Mouse (Mus musculus) MEL (cell line): Measurements from ENCODE around the gene Atl2. TPM values are rescaled to one million over a fixed set of nuclear protein-coding genes. Genes with fewer than 3 reads are reported as not detected.
A peak's percentile ranks its signal among the peaks of the same experiment; 100 is the strongest.

Experiments used
- DNase-seq: peaks from one replicate; pipeline ENCODE4 v3.0.0; 2011; ENCODE audit warnings: low read depth, low spot score
- H3K27ac ChIP-seq: 2 replicates; pipeline ENCODE4 v1.5.1; 2012; ENCODE audit warnings: low read depth, mild to moderate bottlenecking, control low read depth, low read length, moderate library complexity; ENCODE audit not compliant: control insufficient read depth
- H3K27me3 ChIP-seq, 2 experiments: fragments of 150-350 bp in 1 of 2; sonication (generic) in 1 of 2; 2 replicates each; pipeline ENCODE4 v1.6.1; 2012; ENCODE audit warnings: low read length in 2 of 2, mild to moderate bottlenecking in 2 of 2, improper control_type of control experiment in 1 of 2, moderate library complexity in 1 of 2; ENCODE audit not compliant: insufficient read depth in 2 of 2, control insufficient read depth in 1 of 2
- H3K36me3 ChIP-seq, 2 experiments: 2 replicates each; pipeline ENCODE4 v1.6.1; 2012 to 2014; ENCODE audit warnings: low read length in 2 of 2, improper control_type of control experiment in 1 of 2, inconsistent platforms in 1 of 2, mild to moderate bottlenecking in 1 of 2; ENCODE audit not compliant: insufficient read depth in 2 of 2, control insufficient read depth in 1 of 2
- H3K4me1 ChIP-seq, 2 experiments: fragments of 150-350 bp in 1 of 2; sonication (generic) in 1 of 2; 2 replicates each; pipeline ENCODE4 v1.6.1; 2012; ENCODE audit warnings: low read length in 2 of 2, improper control_type of control experiment in 1 of 2, mild to moderate bottlenecking in 1 of 2; ENCODE audit not compliant: insufficient read depth in 2 of 2, control insufficient read depth in 1 of 2
- H3K4me3 ChIP-seq, 2 experiments: fragments of 150-350 bp in 1 of 2; sonication (generic) in 1 of 2; 2 replicates each; pipeline ENCODE4 v1.5.1; 2012; ENCODE audit warnings: low read depth in 2 of 2, low read length in 2 of 2, mild to moderate bottlenecking in 2 of 2, moderate library complexity in 2 of 2, control low read depth in 1 of 2, improper control_type of control experiment in 1 of 2; ENCODE audit not compliant: control insufficient read depth in 1 of 2, insufficient read depth in 1 of 2
- H3K79me2 ChIP-seq: 2 replicates; pipeline ENCODE4 v1.6.1; 2012; ENCODE audit warnings: mild to moderate bottlenecking, low read length, moderate library complexity; ENCODE audit not compliant: control insufficient read depth, poor library complexity, insufficient read depth
- H3K9ac ChIP-seq: 2 replicates; pipeline ENCODE4 v1.6.1; 2012; ENCODE audit warnings: low read depth, mild to moderate bottlenecking, control low read depth, low read length, moderate library complexity; ENCODE audit not compliant: control insufficient read depth, poor library complexity, severe bottlenecking
- H3K9me3 ChIP-seq: fragments of 150-350 bp; sonication (generic); replicated peaks from 2 replicates; pipeline ENCODE4 v1.6.1; 2012; ENCODE audit warnings: mild to moderate bottlenecking, low read length, improper control_type of control experiment, moderate library complexity; ENCODE audit not compliant: insufficient read depth
- BHLHE40 ChIP-seq: IDR thresholded peaks from 2 replicates; pipeline ENCODE4 v1.6.1; 2012; ENCODE audit warnings: low read depth, mild to moderate bottlenecking, inconsistent platforms, low read length, improper control_type of control experiment, borderline replicate concordance
- CHD2 ChIP-seq: IDR thresholded peaks from 2 replicates; pipeline ENCODE4 v1.6.1; 2011; ENCODE audit warnings: low read length, improper control_type of control experiment
- CTCF ChIP-seq, 3 experiments: IDR thresholded peaks in 2 of 3; conservative IDR thresholded peaks in 1 of 3; 2 replicates each; pipeline ENCODE4 v1.5.1; 2011 to 2012; ENCODE audit warnings: low read length in 3 of 3, low read depth in 2 of 3, mild to moderate bottlenecking in 2 of 3, improper control_type of control experiment in 1 of 3, inconsistent platforms in 1 of 3, mixed read lengths in 1 of 3, moderate library complexity in 1 of 3; ENCODE audit not compliant: control insufficient read depth in 1 of 3, insufficient read depth in 1 of 3, poor library complexity in 1 of 3, severe bottlenecking in 1 of 3
- EP300 ChIP-seq, 2 experiments: IDR thresholded peaks; 2 replicates each; pipeline ENCODE4 v1.6.1; 2011; ENCODE audit warnings: improper control_type of control experiment in 2 of 2, low read length in 2 of 2, low read depth in 1 of 2, mild to moderate bottlenecking in 1 of 2
- GATA1 ChIP-seq: IDR thresholded peaks from 2 replicates; pipeline ENCODE4 v1.6.1; 2011; ENCODE audit warnings: low read depth, low read length, improper control_type of control experiment
- HCFC1 ChIP-seq: IDR thresholded peaks from 2 replicates; pipeline ENCODE4 v1.6.1; 2012; ENCODE audit warnings: low read depth, mild to moderate bottlenecking, inconsistent platforms, low read length, improper control_type of control experiment, moderate library complexity
- JUND ChIP-seq: IDR thresholded peaks from 2 replicates; pipeline ENCODE4 v1.6.1; 2011; ENCODE audit warnings: low read depth, mild to moderate bottlenecking, improper control_type of control experiment, low read length
- MAX ChIP-seq: IDR thresholded peaks from 2 replicates; pipeline ENCODE4 v1.6.1; 2011; ENCODE audit warnings: low read length, improper control_type of control experiment
- MXI1 ChIP-seq: IDR thresholded peaks from 2 replicates; pipeline ENCODE4 v1.6.1; 2011; ENCODE audit warnings: mild to moderate bottlenecking, low read depth, low read length, improper control_type of control experiment
- NRF1 ChIP-seq: IDR thresholded peaks from 2 replicates; pipeline ENCODE4 v1.6.1; 2014; ENCODE audit warnings: low read depth, mild to moderate bottlenecking, inconsistent platforms, low read length, improper control_type of control experiment, moderate library complexity; ENCODE audit not compliant: poor library complexity, insufficient read depth, severe bottlenecking
- RAD21 ChIP-seq: IDR thresholded peaks from 2 replicates; pipeline ENCODE4 v1.6.1; 2011; ENCODE audit warnings: mild to moderate bottlenecking, low read depth, low read length, improper control_type of control experiment
- RCOR1 ChIP-seq: IDR thresholded peaks from 2 replicates; pipeline ENCODE4 v1.6.1; 2012; ENCODE audit warnings: low read depth, mild to moderate bottlenecking, inconsistent platforms, low read length, improper control_type of control experiment
- SMC3 ChIP-seq: IDR thresholded peaks from 2 replicates; pipeline ENCODE4 v1.6.1; 2011; ENCODE audit warnings: low read depth, low read length, improper control_type of control experiment
- TAL1 ChIP-seq: IDR thresholded peaks from 2 replicates; pipeline ENCODE4 v1.6.1; 2012; ENCODE audit warnings: mild to moderate bottlenecking, inconsistent platforms, low read length, moderate library complexity, mixed read lengths
- TBP ChIP-seq: IDR thresholded peaks from 2 replicates; pipeline ENCODE4 v1.8.0; 2011; ENCODE audit warnings: low read depth, low read length, improper control_type of control experiment
- UBTF ChIP-seq: IDR thresholded peaks from 2 replicates; pipeline ENCODE4 v1.6.1; 2012; ENCODE audit warnings: low read depth, mild to moderate bottlenecking, inconsistent platforms, low read length, improper control_type of control experiment, moderate library complexity, borderline replicate concordance; ENCODE audit not compliant: insufficient read depth
- USF2 ChIP-seq, 2 experiments: IDR thresholded peaks; 2 replicates each; pipeline ENCODE4 v1.6.1; 2011 to 2012; ENCODE audit warnings: improper control_type of control experiment in 2 of 2, low read length in 2 of 2, borderline replicate concordance in 1 of 2, inconsistent platforms in 1 of 2, low read depth in 1 of 2, mild to moderate bottlenecking in 1 of 2; ENCODE audit not compliant: insufficient read depth in 1 of 2
- ZC3H11A ChIP-seq: IDR thresholded peaks from 2 replicates; pipeline ENCODE4 v1.6.1; 2012; ENCODE audit warnings: low read depth, mild to moderate bottlenecking, inconsistent platforms, low read length, improper control_type of control experiment
- ZKSCAN1 ChIP-seq: IDR thresholded peaks from 2 replicates; pipeline ENCODE4 v1.6.1; 2012; ENCODE audit warnings: low read depth, mild to moderate bottlenecking, inconsistent platforms, low read length, improper control_type of control experiment, moderate library complexity
- ZNF384 ChIP-seq: IDR thresholded peaks from 2 replicates; pipeline ENCODE4 v1.6.1; 2012; ENCODE audit warnings: low read depth, mild to moderate bottlenecking, inconsistent platforms, low read length, improper control_type of control experiment
- polyA plus RNA-seq, 2 experiments: library from polyadenylated mRNA; stranded (reverse) in 1 of 2; unstranded in 1 of 2; fragments of >175 nt in 1 of 2; fragments of >200 nt in 1 of 2; gene quantifications; 2 replicates each; pipeline versions ENCODE4 v1.2.1 to v1.2.4; 2012; ENCODE audit warnings: low replicate concordance in 2 of 2, low read depth in 1 of 2; ENCODE audit not compliant: insufficient read length in 2 of 2, insufficient read depth in 1 of 2, missing spikeins in 1 of 2
- total RNA-seq: library from RNA; depleted of rRNA; stranded (reverse); fragments of 300-350 nt; gene quantifications from 2 replicates; pipeline ENCODE4 v1.2.3, GENCODE M21; 2012

The Atl2 gene
- total and polyA plus RNA-seq, 3 experiments, result 29.5 to 118 (median 43.3) TPM

DNA sequence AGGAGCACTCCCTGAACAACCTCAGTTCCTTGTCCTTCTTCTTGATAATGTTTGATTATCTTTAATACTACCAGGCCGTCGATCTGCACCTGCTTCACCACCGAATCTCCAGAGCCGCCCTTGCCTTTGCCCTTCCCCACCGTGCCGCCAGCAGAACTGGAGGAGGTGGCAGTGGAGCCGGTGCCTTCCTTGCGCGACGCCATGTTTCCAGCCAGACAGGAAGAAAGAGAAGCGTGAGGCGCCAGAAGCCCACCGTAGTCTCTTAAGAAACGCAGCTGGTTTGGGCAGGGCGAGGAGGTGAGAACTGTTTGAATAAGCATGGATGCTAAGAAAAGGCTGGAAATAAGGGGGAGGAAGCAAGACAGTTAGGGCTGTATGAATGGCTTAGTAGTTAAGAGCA lies 38.4 kb upstream of the Atl2 start:
- Histone ChIP-seq H3K27me3 (no peaks in the 10 kb centered on the region), H3K36me3 (peaks cover 0 to 15% of the 10 kb centered on the region in 2 experiments; a peak in 2 of 4 replicates), H3K9ac (no peak overlapping the region), H3K4me1 (peaks cover 3 to 16% of the 10 kb centered on the region in 2 experiments; a peak in 3 of 4 replicates), H3K9me3 (no peaks in the 10 kb centered on the region), H3K79me2 (no peaks in the 10 kb centered on the region), H3K27ac (no peak overlapping the region), H3K4me3 (no peak overlapping the region)
- no peak for DNase-seq
- TF ChIP-seq MAX (no peak), ZKSCAN1 (no peak), TAL1 (no peak), CTCF (IDR thresholded peaks at IDR 0.05 in 2 of 3, conservative IDR thresholded peaks at IDR 0.05 in 1 of 3; ENCODE audit: control insufficient read depth in 1 of 3, insufficient read depth in 1 of 3, low read depth in 2 of 3, low read length in 3 of 3, poor library complexity in 1 of 3, severe bottlenecking in 1 of 3) (no peak), JUND (no peak), ZNF384 (no peak), NRF1 (no peak), ZC3H11A (no peak), SMC3 (no peak), HCFC1 (no peak), BHLHE40 (no peak), RAD21 (no peak), MXI1 (no peak), UBTF (no peak), TBP (no peak), CHD2 (no peak)

DNA sequence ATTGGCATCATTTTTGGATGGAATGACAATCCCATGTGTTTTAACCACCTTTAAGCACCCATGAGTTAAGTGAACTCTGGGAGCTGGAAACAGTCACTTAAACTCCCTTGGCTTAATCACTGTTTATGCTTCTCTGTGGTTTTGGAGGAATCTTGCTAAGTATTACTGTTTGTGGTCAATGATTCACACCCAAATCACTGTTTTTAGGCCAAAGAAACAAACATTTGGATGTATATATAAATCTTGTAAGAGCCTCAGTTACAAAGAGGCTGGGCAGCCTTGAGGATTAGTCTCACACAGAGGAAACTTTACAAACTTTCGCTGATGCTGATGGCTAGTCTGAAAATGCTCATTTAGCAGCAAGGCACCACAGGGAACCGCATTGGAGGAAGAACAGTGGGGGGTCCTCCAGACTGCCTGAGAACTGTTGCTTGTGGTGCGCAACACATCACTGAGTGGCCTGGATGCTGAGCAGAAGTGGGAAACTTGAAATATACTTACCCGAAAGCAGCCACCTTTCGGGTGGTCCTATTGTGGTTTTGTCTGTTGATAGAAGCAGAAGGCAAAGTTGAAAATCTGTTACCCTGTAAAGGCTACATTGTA lies 36.9 kb upstream of the Atl2 start:
- no peak for DNase-seq
- Histone ChIP-seq H3K27ac (no peak overlapping the region), H3K4me1 (peaks cover 0 to 9% of the 10 kb centered on the region in 2 experiments; a peak in 2 of 4 replicates)

More for the DNA sequence above, 36.9 kb upstream of the Atl2 start:
- H3K36me3 ChIP-seq, result peaks cover 0 to 3% of the 10 kb centered on the region in 2 experiments; a peak in 2 of 4 replicates
- no peak overlapping the region for H3K9ac ChIP-seq
- no peaks in the 10 kb centered on the region for H3K27me3 ChIP-seq
- H3K9me3 ChIP-seq, result no peaks in the 10 kb centered on the region
- no peak overlapping the region for H3K4me3 ChIP-seq
- TF ChIP-seq EP300 (IDR thresholded peaks at IDR 0.05; ENCODE audit: low read depth in 1 of 2, low read length in 2 of 2), result no peak
- TF ChIP-seq USF2 (IDR thresholded peaks at IDR 0.05; ENCODE audit: borderline replicate concordance in 1 of 2, insufficient read depth in 1 of 2, low read depth in 1 of 2, low read length in 2 of 2), result no peak
- TF ChIP-seq RCOR1, result peak; percentile 79
- no peak for TF ChIP-seq ZC3H11A
- no peak for TF ChIP-seq GATA1
- TF ChIP-seq, all 39 proteins: peak for 1
- no peaks in the 10 kb centered on the region for H3K79me2 ChIP-seq
